Mouse (Mus musculus) urinary bladder, postnatal 4 days (tissue): ENCODE data around the gene P3h2.

Experiments
- DNase-seq, 2 experiments: peaks; one replicate each; pipeline ENCODE4 v3.0.0; 2021 to 2022; ENCODE audit warnings: low spot score in 2 of 2

P3h2 gene

GRCm38 (mm10) chr16:25983635-25984034, 121.9 kb downstream of the P3h2 start:
- no peak for DNase-seq

GRCm38 (mm10) chr16:25979037-25979436, 126.5 kb downstream of the P3h2 start:
- DNase-seq = no peak

- DNase-seq = no peak
These were observed 128.4 kb downstream of the P3h2 start for GRCm38 (mm10) chr16:25977210-25977609.

GRCm38 (mm10) chr16:25971285-25971684, 134.3 kb downstream of the P3h2 start:
- no peak for DNase-seq

GRCm38 (mm10) chr16:25970720-25971119, 134.9 kb downstream of the P3h2 start:
- no peak for DNase-seq

GRCm38 (mm10) chr16:25970193-25970592, 135.4 kb downstream of the P3h2 start:
- no peak for DNase-seq

- no peak for DNase-seq
These were observed 138.3 kb downstream of the P3h2 start for GRCm38 (mm10) chr16:25967297-25967696.

- DNase-seq = no peak
These were observed 141.7 kb downstream of the P3h2 start for GRCm38 (mm10) chr16:25963856-25964255.

- no peak for DNase-seq
These were observed 145.2 kb downstream of the P3h2 start for GRCm38 (mm10) chr16:25960345-25960744.

- DNase-seq = no peak
These were observed 145.7 kb downstream of the P3h2 start for GRCm38 (mm10) chr16:25959929-25960328.

- no peak for DNase-seq
These were observed 146.8 kb downstream of the P3h2 start for GRCm38 (mm10) chr16:25958650-25959238.

- DNase-seq = no peak
These were observed 147.4 kb downstream of the P3h2 start for GRCm38 (mm10) chr16:25958213-25958612.

- no peak for DNase-seq
These were observed 148.8 kb downstream of the P3h2 start for GRCm38 (mm10) chr16:25956831-25957230.

GRCm38 (mm10) chr16:25954614-25955013, 151.0 kb downstream of the P3h2 start:
- DNase-seq = no peak

GRCm38 (mm10) chr16:25953359-25953758, 152.2 kb downstream of the P3h2 start:
- no peak for DNase-seq

GRCm38 (mm10) chr16:25952005-25952404, 153.6 kb downstream of the P3h2 start:
- DNase-seq = no peak

GRCm38 (mm10) chr16:25948067-25948466, 157.5 kb downstream of the P3h2 start:
- no peak for DNase-seq

GRCm38 (mm10) chr16:25945151-25945955, 160.2 kb downstream of the P3h2 start:
- no peak for DNase-seq

- DNase-seq = no peak
These were observed 163.3 kb downstream of the P3h2 start for GRCm38 (mm10) chr16:25942261-25942660.

GRCm38 (mm10) chr16:25934181-25934580, 171.4 kb downstream of the P3h2 start:
- DNase-seq = no peak

- DNase-seq = no peak
These were observed 193.4 kb downstream of the P3h2 start for GRCm38 (mm10) chr16:25912185-25912584.
